Mouse (Mus musculus) granulocyte monocyte progenitor cell, adult 5-6 weeks (primary cell): ENCODE measurements at regions not wholly inside any gene's neighbourhood (a gene's known extent, or its start where the extent isn't known, plus 50 kb on each side); places are given as distances from the start of the nearest gene placed in this dataset.

ENCODE experiments used
- ATAC-seq: replicated peaks from 2 replicates; pipeline ENCODE4 v1.8.0; 2016; ENCODE audit warnings: mild to moderate bottlenecking, moderate TSS enrichment, inconsistent platforms; ENCODE audit not compliant: poor library complexity, severe bottlenecking

DNA sequence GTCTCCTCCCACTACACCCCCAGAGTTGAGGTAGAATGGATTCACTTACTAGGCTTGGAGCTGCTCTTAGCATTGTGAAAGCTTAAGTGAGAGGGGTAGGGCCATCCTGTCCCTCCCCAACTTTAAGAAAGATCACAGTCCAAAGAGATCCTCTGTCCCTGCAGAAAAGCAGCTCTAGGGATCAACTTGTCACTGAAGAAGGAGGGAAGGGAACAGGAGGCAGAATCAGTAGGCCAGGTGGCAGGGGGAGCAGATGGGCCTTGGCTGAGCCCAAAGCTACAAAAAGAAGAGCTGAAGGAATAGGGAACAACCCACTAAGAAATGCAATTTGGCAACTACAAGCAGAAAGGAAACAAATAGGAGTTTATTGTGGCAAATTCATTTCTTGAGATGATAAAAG is 634.4 kb downstream of the Inhba start:
- no peak for ATAC-seq

DNA sequence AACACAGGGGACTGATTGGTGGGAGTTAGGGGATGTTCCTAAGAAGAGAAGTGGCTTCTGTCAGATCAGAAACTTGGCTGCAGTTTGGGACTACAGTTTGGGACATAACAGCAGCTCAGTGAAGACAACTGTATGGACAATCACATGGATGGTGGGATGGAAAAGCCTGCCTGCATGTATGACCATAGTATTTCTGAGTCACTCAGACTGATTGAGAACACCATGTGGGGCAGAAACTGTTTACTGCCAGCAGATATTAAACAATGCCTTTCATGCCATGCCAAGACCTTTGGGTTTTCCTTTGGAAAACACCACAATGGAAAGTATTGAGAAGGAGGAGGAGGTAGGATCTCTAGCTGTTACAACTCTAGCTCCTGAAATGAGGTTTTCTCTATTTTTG is 635.0 kb downstream of the Inhba start:
- ATAC-seq, result no peak

DNA sequence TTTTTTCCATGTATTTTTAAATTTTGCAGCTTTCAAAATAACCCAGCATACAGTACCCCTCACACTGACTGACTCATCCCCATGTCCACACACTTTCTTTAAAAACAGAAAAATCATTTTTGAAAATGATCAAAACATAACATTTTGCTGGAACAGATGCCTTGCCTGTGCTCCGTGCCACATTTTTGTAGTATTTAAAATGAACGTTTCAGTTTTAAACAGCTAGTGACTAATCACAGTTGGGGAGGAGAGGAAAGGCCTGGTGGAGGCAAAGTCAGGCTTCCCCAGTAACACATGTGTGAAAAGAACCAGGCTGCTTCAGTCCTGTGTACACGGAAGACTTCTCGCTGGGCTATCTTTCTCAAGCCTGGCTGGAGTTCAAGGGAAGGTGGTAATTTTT is 644.5 kb downstream of the Inhba start:
- ATAC-seq, result no peak

DNA sequence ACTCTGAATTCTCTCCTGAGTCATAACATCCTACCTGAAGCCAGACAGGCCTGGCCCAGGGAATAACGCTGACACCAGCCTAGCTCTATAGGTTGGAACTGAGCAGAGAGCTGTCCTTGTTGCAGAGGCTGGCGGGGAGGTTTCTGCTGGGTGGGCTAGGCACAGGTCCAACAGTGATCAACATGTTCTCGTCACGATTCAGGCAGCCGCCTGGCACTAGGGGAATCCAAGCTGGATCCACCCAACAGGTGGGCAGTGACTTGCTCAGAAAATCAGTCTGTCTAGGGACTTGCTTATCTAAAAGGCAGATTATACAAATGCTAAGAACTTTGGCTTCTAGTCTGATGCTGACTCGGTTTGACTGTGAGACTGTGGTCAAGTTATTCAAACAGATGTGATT is 648.2 kb downstream of the Inhba start:
- no peak for ATAC-seq

DNA sequence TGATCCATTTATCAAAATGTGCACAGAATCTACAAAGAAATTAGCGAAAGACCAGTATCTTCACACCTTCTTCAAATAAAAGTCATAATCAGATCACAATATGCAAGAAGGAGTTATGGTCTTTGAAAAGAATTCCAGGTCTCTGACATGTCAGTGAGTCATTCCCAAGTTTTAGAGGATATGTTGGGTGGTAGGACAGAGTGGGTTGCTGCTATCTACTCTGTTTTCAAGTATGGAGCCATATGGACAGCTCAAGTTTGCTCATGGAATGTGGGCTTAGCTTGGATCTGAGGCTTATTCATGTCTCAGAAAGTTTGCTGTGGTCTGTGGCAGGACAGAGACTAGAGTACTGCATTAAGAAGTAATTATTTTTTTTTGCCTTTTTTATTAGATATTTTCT is 657.0 kb downstream of the Inhba start:
- ATAC-seq, result no peak

DNA sequence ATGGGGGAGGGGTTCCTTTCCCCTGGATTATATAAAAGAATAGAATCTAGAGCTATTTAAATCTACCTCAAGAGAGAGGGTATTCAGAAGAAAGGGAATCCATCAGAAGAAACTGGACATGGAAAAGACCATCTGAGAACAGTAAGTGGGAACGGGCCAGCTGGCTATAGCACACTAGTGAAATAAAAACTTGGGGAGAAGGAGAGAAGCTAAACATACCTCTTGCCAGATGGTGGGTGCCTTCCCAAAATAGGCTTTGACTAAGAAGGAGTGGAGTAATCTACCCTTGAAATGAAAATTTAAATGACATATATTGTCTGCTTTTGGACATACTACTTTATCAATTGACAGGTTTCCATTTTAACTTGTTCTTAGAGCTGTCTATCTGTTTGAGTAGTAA is 657.6 kb downstream of the Inhba start:
- no peak for ATAC-seq

DNA sequence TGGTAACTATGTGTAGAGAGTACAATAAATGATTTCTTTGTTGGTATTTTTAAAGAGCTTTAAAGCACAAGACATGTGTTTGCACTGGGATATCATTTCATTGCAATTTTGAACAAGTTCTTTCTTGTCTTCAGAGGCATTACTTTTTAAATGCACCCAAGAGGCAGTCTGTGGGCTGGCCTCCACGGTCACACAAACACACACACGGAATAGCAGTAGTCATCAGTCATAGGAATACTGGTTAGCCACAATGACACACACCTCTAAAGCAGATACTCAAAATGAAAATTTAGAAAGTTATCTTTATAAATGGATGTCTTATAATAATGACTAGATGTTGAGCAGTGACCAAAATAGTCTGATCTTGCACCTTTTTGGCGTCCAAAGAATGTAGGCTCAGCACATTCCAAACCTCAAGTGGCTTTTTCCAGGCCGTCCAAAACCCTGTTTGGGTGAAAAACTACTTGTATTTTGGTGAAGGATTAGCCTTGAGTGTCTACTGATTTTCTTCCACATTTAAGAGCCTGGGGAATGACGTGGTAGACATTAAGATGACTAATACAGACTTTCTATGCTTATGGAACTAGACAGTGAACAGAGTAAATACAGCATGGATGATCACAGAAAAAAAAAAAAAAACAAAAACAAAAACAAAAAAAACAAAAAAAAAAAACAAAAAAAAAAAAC is 658.5 kb downstream of the Inhba start:
- ATAC-seq, result no peak

DNA sequence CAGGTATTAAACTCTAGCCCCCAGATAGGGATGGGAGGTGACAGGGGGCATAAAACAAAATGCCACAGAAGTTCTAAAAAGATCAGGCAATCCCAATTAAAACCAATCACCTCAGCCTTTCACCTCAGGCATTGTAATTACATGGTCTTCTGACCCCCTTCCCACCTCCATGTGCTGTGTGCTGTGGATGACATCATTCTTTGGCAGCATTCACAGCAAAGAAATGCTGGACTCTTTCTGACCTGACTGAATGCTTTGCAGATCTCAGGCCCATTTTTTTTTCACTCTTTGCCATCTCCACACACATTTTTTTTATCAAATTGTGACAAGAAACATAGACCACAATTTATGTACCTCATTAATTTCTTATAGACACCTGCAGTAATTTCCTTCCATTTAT is 659.1 kb downstream of the Inhba start:
- no peak for ATAC-seq

DNA sequence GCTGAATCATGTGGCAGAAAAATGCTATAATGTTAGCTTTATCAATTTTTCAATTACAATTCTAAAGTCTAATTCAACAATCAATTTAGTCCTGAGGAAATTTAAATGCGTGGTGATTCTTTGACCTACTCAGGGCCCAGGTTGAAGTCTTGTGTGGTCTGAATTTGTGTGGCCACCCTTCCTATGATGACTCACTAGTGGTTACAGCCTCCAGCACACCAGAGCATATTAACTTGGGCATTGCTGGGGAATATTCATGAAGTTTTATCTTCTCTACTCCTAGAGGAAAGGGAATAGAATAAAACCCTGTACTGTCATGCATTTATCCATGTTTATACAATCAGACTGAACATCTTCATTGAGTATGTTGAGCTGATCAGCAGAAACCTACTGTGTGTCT is 665.2 kb downstream of the Inhba start:
- no peak for ATAC-seq

DNA sequence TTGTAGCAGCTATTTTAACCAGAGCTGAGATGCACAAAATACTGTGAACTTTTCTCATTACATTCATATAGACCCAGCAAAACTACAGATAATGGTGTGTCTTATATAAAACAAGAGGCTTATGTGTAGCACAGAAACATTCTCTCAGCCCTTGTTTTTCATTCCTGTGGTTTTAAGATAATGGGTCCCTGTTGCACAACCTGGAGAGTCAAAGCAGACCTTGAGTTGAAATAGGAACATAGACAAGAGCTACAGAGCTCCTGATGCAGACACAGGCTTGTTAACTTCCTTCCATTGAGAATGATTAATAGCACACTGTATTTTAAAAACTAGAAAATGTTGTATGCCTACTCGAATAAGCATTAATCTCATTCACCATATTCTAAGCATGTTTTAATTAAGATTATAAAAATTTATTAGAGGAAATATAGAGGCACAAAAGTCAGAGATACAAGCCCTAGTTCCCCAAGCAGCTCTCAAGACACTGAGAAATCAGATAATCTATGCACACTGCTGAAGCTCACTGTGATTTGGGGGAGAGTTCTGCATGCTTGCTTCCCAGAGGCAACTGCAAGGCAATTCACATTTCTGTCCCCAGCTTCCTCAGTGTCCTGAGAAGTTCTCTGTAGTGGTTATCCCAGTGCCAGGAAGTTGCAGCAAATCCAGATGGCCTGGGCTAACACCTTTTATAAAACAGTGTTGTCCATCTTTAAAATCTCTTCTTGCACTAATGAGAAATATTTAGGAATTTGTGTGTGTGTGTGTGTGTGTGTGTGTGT is 666.8 kb downstream of the Inhba start:
- peak; percentile 37; the same call in 1 of the 2 replicates for ATAC-seq

DNA sequence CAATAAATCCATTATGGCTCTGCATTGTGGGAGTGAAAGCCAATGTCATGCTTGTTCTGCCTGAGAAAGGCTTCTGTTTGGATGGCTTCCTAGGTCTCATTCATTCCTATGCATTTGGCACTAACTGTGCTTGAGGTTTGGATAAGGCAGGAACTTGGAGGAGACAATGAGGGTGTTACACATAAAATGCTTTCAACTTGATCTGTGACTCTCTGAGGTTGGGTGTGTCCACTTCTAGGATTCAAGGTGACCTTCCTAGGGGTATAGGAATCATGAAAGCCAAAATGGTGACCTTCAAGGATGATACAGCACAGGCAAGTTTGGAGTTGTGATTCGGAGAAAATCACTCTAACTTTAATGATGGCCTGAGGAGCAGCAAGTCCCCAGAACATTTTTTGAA is 682.5 kb downstream of the Inhba start:
- ATAC-seq, result no peak

DNA sequence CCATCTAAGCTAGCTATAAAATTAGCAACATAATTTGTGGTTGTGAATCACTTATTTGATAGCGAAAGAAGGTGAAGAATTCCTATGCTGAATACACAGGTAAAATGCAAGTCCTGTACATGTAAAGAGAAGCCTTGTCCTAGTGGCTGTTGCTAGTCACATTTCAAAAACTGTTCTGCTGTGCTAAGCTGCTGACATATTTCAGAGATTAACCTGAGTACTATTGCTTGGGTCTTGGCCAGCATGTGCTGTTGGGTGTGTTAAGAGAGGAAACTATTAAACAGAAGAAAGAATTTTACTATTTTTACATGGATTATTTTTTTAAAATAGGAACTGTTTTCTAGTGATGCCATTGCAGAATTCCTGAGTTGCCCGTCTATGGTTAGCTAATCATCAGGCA is 689.3 kb downstream of the Inhba start:
- ATAC-seq, result no peak

DNA sequence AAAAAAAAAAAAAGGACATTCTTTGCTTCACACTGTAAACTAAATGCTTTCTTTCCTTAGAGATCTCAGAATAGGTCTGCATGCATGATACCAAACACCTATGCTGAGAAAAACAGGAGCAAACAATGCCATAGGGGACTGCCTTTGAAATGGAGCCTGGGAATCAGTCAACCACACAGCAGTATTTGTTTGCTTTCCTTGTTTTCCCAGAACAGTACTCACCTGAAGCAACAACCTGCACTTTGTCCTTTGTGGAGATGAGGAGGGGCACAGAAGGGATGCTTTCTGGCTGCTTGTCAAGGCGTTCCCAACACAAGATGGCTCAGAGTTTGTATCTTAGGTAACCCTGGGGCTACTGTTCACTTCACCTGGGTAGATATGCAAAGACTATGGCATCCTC is 690.5 kb downstream of the Inhba start:
- ATAC-seq, result no peak

DNA sequence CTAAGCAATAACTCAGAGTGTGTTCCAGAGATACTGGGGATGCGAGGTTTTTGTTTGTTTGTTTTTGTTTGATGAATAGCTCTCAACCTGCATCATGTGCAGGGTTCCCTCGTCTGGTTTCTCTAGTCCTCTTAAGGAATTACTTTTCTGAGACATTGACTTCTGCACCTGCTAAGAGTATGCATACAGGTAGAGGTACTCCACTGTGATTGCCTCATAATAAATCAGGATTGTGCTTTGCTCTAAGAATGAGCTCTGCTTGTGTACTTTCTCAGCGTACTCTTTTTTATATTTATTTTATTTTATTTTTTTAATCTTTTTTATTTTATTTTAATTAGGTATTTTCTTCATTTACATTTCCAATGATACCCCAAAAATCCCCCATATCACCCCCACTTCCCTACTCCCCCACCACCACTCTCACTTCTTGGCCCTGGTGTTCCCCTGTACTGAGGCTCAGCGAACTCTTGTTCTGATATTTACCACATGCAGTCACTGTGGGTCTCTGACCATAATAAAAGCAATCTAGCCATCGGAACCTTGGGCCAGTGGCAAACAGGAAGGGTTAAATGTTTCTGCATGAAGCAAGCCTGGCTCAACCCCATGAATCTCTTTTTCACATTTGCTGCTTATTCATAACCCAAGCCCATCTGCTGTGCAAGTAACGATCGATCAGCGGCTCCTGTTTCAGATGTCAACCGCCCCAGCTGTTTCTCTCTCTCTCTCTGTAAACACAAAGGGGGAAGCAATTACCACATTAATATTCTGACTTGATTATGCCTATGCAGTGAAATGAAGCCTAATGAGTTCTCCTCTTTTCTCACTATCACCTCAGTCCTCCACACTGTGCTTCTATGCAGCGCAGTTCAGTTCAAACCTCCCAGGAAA is 693.8 kb downstream of the Inhba start:
- no peak for ATAC-seq

DNA sequence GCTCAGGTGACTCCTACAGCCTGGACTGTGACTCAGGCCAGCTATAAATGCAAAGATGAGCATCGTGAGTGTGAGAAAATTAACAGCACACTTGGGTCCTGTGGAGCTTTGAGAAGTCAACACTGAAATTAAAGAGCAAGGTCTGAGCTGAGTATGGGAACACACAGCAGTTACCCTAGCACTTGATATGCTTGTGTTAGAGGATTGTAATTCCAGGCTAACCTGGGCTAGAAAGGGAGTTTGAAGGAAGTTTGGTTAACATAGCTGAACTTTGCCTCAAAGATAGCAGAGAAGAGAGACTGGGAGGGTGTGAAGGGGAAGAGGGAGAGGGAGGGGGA is 694.4 kb downstream of the Inhba start:
- no peak for ATAC-seq

DNA sequence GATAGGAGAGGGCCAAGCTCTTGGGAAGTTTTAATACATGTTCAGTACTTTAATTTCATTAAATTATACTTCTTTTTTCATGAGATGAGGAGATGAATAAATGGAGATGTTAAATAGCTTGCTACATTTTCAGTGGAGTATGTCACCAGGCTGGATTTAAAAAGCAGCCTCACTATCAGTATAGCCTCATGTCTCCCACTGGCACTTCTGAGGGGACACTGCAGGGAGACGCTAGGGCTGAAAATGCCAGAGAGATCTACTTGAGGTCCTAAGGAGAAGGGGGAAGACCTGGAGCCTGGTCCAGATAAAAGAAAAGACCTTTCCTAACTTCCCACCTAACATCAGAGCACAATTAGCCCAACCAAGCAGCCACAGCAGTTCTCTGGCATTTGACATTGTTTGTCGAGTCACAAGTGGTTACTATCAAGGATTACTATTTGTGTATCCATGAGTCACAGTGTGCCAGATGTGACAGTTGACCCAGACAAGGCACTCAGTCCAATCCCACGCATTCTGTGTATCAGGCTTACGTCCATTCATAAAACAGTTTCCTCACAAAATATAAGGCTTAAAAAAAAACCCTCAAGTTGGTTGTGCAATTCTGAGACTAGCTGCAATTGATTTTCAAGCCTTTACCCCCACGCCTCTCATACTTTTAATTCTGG is 703.8 kb downstream of the Inhba start:
- peak; percentile 71 for ATAC-seq

DNA sequence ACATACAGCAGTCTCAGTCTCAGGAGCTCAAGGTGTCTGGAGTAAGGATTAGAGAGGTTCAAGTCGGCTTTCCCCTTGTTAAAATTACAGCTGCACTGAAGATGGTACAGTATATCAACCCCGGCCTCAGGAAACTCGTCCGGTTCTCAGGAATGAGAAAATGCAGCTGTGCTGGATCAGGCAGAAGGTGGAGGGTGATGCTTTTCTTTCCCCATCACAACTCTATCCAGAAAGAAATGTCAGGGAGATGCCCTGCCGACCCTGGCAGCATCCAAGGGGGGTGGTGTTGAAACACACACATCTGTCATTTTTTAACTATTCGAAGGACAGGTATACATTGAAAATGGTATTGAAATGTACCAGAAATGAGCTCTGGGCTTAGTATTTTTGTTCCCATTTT is 704.7 kb downstream of the Inhba start:
- ATAC-seq, result no peak

DNA sequence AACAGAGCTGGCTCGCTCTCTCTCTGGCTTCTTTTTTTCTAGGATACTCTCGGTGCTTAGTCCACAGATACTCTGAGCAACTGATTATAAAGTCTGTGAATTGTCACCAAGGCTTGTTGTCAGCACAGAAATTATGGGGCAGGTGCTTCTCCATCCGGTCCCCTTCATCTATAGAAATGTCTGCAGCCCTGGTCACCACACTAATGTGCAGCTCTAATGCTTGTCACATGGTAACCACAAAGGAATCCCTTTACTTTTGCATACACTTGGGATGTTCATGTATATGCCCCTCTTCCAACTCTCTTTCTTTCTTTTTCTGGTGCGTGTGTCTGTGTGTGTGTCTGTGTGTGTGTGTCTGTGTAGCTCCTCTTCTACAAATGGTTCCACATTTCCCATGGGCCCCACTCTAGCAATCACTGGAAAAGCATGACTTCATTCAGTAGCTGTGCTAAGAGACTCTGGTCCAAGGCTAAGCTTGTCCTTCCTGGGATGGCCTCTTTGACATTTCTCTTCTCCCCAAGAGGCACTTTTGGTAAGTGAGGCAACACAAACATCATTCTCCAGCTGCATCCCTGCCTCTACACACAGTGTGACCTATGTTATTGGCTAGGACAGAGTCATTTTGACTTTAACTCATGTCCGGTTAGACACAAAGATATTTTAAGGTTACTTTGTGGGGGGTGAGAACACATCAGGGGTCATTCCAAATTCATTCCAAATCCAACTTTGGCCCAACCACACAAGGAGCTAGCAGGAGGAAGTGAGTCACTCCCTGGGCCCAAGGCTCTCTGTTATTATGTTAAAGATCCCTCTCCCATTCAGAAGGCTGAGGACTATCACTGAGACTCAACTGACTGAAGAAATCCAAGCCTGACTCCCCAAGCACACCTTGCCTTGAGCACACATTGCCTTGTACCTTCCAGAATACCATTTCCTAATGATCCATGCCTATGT is 705.4 kb downstream of the Inhba start:
- no peak for ATAC-seq

DNA sequence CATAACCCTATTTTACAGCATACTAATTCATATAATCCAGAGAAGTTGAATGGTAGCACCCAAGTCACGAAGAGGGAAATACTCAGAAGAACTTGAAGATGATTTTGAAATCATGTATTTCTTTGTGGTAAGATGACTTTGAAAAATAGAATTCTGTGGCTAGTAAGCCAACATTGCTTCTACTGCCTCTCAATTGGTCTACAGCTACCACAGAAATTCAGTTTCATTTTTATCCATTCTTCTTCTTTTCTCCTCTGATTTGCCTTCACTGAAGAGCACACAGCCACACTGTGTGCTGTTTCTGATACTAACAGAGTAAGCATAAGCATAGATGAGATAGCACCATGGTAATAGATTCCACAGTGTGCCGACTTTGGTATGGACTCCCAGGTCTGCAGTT is 708.4 kb downstream of the Inhba start:
- peak; percentile 76 for ATAC-seq

DNA sequence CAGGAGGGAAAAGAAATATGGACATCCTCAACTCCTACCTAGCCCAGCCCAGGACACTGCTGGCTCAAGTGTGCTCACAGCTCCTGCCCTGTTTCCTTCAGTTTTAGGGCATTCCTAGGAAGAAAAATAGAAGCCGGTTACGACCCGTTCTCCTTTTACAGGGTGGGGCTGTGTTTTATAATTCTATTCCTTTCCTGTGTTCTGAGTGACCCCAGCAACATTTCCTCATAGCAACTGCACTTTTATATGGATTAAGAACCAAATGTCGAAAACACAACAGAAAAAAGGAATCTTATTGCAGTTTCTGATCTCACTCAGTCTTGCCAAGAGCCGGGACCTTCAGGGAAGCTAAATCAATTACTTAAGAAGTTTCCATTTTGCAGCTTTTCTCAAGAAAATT is 713.7 kb downstream of the Inhba start:
- no peak for ATAC-seq
